ENCODE assay signal across 20 mouse cellular contexts in the genomic region with DNA sequence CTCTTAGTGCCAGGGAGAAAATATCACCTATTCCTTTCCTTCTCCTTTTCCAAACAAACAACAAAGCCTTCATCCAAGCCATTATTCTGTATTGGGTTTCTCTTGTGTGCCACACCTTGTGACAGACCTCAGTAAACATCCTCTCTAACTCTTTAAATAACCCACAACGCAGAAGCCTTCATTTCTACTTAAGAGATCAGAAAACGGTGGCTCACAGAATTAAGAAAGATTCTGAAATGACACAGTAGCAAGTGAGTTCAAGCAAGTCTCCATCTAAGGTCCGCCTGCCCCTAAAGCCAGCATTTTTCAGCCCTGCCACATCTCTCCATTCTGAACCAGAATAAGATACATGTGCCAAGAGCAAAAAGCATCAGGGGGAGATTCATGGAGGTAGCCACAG.
DNase-seq lines count a peak whose midpoint lies in the region; ATAC-seq and TF ChIP-seq lines count a peak whose summit lies in the region.
"Had no signal": no experiment of that assay in that cellular context is flagged by ENCODE, and none has a peak within 500 bp of the region (broad histone marks: within the 10 kb centered on the region; RNA-seq: fewer than 3 reads in every experiment).

No protein-coding gene starts in this region.

- TF ChIP-seq POLR2A in embryonic fibroblast, embryonic 13.5 days (IDR thresholded peaks at IDR 0.05; ENCODE audit: low read depth, low read length): no peak

- no peaks in the 10 kb centered on the region for H3K36me3 ChIP-seq in hindbrain, embryonic 15.5 days
- no peaks in the 10 kb centered on the region for H3K36me3 ChIP-seq in hindbrain, embryonic 16.5 days (ENCODE audit: control insufficient read depth, insufficient read depth, low read length)
- H3K36me3 ChIP-seq: forebrain, embryonic 15.5 days; hindbrain, embryonic 12.5 days; limb, embryonic 10.5 days; midbrain, embryonic 13.5 days had no signal

- ATAC-seq in hindbrain, embryonic 15.5 days (ENCODE audit: low FRiP score, low read depth): no peak
- no peak for ATAC-seq in hindbrain, embryonic 16.5 days
- no peak for ATAC-seq in megakaryocyte-erythroid progenitor cell, adult 5-6 weeks (replicated peaks; ENCODE audit: low FRiP score, low TSS enrichment, poor library complexity, severe bottlenecking)
- ATAC-seq: forebrain, embryonic 15.5 days; intestine, postnatal 0 days; liver, postnatal 0 days; midbrain, embryonic 13.5 days had no signal

- no peaks in the 10 kb centered on the region for H3K9me3 ChIP-seq in hindbrain, embryonic 15.5 days
- H3K9me3 ChIP-seq in hindbrain, embryonic 16.5 days (ENCODE audit: control insufficient read depth, low read length): no peaks in the 10 kb centered on the region
- H3K9me3 ChIP-seq: forebrain, embryonic 15.5 days; hindbrain, embryonic 12.5 days; limb, embryonic 10.5 days; midbrain, embryonic 13.5 days had no signal

- H3K4me1 ChIP-seq in hindbrain, embryonic 15.5 days (replicated peaks): peaks cover 45% of the 10 kb centered on the region
- peaks cover 27% of the 10 kb centered on the region for H3K4me1 ChIP-seq in hindbrain, embryonic 16.5 days (ENCODE audit: control insufficient read depth, insufficient read depth, low read depth, low read length)
- H3K4me1 ChIP-seq in embryonic fibroblast, embryonic 13.5 days (ENCODE audit: control insufficient read depth, insufficient read depth, low read length): peaks cover 25% of the 10 kb centered on the region

- H3K9ac ChIP-seq in hindbrain, embryonic 15.5 days: no peak overlapping the region
- H3K9ac ChIP-seq in hindbrain, embryonic 16.5 days (ENCODE audit: low read depth, low read length): no peak overlapping the region
- H3K9ac ChIP-seq: forebrain, embryonic 15.5 days; hindbrain, embryonic 12.5 days; liver, postnatal 0 days; midbrain, embryonic 13.5 days had no signal

- 0 out of 2 replicates have a peak overlapping the region, but pooled peaks have one; percentile 36 for H3K27ac ChIP-seq in hindbrain, embryonic 15.5 days (replicated peaks)
- H3K27ac ChIP-seq in hindbrain, embryonic 16.5 days (ENCODE audit: low read depth, low read length): no peak overlapping the region
- peak overlapping the region; percentile 31; the same call in 1 of the 2 replicates for H3K27ac ChIP-seq in embryonic fibroblast, embryonic 13.5 days (ENCODE audit: insufficient read depth, low read length)
- H3K27ac ChIP-seq: forebrain, embryonic 15.5 days; hindbrain, embryonic 12.5 days; left cerebral cortex, adult 2 months; midbrain, embryonic 13.5 days had no signal

- H3K27me3 ChIP-seq in hindbrain, embryonic 15.5 days: no peaks in the 10 kb centered on the region
- H3K27me3 ChIP-seq in hindbrain, embryonic 16.5 days (replicated peaks; ENCODE audit: control insufficient read depth, insufficient read depth, low read length): no peaks in the 10 kb centered on the region
- H3K27me3 ChIP-seq: forebrain, embryonic 15.5 days; hindbrain, embryonic 12.5 days; midbrain, embryonic 13.5 days had no signal

- TF ChIP-seq CTCF in embryonic fibroblast, embryonic 13.5 days (IDR thresholded peaks at IDR 0.05; ENCODE audit: borderline replicate concordance, insufficient read depth, low read length): no peak

- no peak overlapping the region for H3K4me3 ChIP-seq in hindbrain, embryonic 15.5 days
- H3K4me3 ChIP-seq in hindbrain, embryonic 16.5 days (ENCODE audit: low read length): no peak overlapping the region
- H3K4me3 ChIP-seq in embryonic fibroblast, embryonic 13.5 days (ENCODE audit: insufficient read depth, low read length): no peak overlapping the region
- H3K4me3 ChIP-seq: forebrain, embryonic 15.5 days; hindbrain, embryonic 12.5 days; left cerebral cortex, adult 2 months; limb, embryonic 10.5 days; midbrain, embryonic 13.5 days had no signal

- H3K4me2 ChIP-seq in hindbrain, embryonic 15.5 days: no peak overlapping the region
- H3K4me2 ChIP-seq in hindbrain, embryonic 16.5 days (ENCODE audit: low read length): no peak overlapping the region
- H3K4me2 ChIP-seq: forebrain, embryonic 15.5 days; hindbrain, embryonic 12.5 days; midbrain, embryonic 13.5 days had no signal

- WGBS in hindbrain, embryonic 15.5 days: 82% methylated on average over 3 of the region's 3 CpGs
- WGBS in hindbrain, embryonic 16.5 days: 63% methylated on average over 3 of the region's 3 CpGs

- peak; percentile 35 for DNase-seq in thymus, postnatal 0 days (ENCODE audit: low spot score)
- no peak for DNase-seq in thymus, postnatal 14 days
- DNase-seq in left cerebral cortex, adult 9 months (ENCODE audit: low spot score in 2 of 2): no peak
- DNase-seq: cerebellum, adult 18-20 months; gastrocnemius, postnatal 36 days; heart, postnatal 10 days; kidney, postnatal 36 days; liver, postnatal 0 days; lung, postnatal 10 days; right cerebral cortex, postnatal 4 days had no signal
